Mouse (Mus musculus): Measurements from ENCODE around the gene Scarb1.

GRCm38 (mm10) chr5:125358270-125358608 lies 17.3 kb upstream of the Scarb1 start:
- no peak for TF ChIP-seq GATA1 (IDR thresholded peaks at IDR 0.05; ENCODE audit: low read length)
- TF ChIP-seq TAL1 (IDR thresholded peaks at IDR 0.05; ENCODE audit: low read length), result no peak
